Mouse (Mus musculus): ENCODE data around the gene Ccdc169. TPM values are rescaled to one million over a fixed set of nuclear protein-coding genes. Genes with fewer than 3 reads are reported as not detected.

Gene Ccdc169
- polyA plus RNA-seq (2012; rRNA removed), result not detected in 2 replicates

DNA sequence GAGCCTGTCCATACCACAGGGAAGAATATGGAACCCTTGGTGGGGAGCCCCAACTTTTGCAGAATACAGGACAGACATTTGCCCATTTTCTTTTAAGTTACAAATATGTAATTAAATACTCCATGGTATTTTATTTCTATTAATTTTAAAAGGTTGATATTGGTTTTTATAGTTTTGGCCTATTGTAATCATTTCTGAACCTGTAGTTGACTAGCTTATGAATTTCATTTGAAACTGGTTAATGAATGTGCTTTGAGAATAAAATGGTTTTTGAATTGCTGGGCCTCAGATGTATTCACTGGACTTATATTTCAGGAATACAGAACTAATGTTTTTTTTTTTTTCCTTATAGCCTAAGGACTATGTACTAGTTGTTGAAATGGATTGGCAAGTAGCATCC, at the start of gene Ccdc169:
Gene Ccdc169 (plus strand): TSS at position 301 of the 400 bp plus-strand sequence.

GRCm38 (mm10) chr3:55111935-55112709, 25.0 kb upstream of the Ccdc169 start, which contains the start of gene Spg20:
TSS of gene Spg20 (plus strand) at chr3:55112108.

GRCm38 (mm10) chr3:55181766-55182165, 44.6 kb downstream of the Ccdc169 start, which contains the start of gene Sohlh2:
TSS of gene Sohlh2 (plus strand) at chr3:55182028.

Other genes starting within 250 kb of the Ccdc169 start
- 1.2 and 1.6 TPM in 2 replicates for gene Sertm1, start 221.5 kb upstream of the Ccdc169 start, polyA plus RNA-seq (2012; rRNA removed)
- 0.17 and 0.23 TPM in 2 replicates for gene Ccna1, start 81.8 kb upstream of the Ccdc169 start, polyA plus RNA-seq (2012; rRNA removed)
- gene Spg20, start 25.2 kb upstream of the Ccdc169 start, polyA plus RNA-seq (2012; rRNA removed), result 4.2 and 4.9 TPM in 2 replicates
- not detected in 2 replicates for gene Sohlh2, start 44.7 kb downstream of the Ccdc169 start, polyA plus RNA-seq (2012; rRNA removed)
- 0.08 and 0.27 TPM in 2 replicates for gene Dclk1, start 105.0 kb downstream of the Ccdc169 start, polyA plus RNA-seq (2012; rRNA removed)